Mouse (Mus musculus) MEL (cell line): ENCODE data around the gene Cdh4. TPM values are rescaled to one million over a fixed set of nuclear protein-coding genes. Genes with fewer than 3 reads are reported as not detected.

Experiments used
- DNase-seq: peaks from one replicate; pipeline ENCODE4 v3.0.0; 2011; ENCODE audit warnings: low read depth, low spot score
- H3K27ac ChIP-seq: 2 replicates; pipeline ENCODE4 v1.5.1; 2012; ENCODE audit warnings: low read depth, mild to moderate bottlenecking, control low read depth, low read length, moderate library complexity; ENCODE audit not compliant: control insufficient read depth
- H3K27me3 ChIP-seq, 2 experiments: fragments of 150-350 bp in 1 of 2; sonication (generic) in 1 of 2; 2 replicates each; pipeline ENCODE4 v1.6.1; 2012; ENCODE audit warnings: low read length in 2 of 2, mild to moderate bottlenecking in 2 of 2, improper control_type of control experiment in 1 of 2, moderate library complexity in 1 of 2; ENCODE audit not compliant: insufficient read depth in 2 of 2, control insufficient read depth in 1 of 2
- H3K36me3 ChIP-seq, 2 experiments: 2 replicates each; pipeline ENCODE4 v1.6.1; 2012 to 2014; ENCODE audit warnings: low read length in 2 of 2, improper control_type of control experiment in 1 of 2, inconsistent platforms in 1 of 2, mild to moderate bottlenecking in 1 of 2; ENCODE audit not compliant: insufficient read depth in 2 of 2, control insufficient read depth in 1 of 2
- H3K4me1 ChIP-seq, 2 experiments: fragments of 150-350 bp in 1 of 2; sonication (generic) in 1 of 2; 2 replicates each; pipeline ENCODE4 v1.6.1; 2012; ENCODE audit warnings: low read length in 2 of 2, improper control_type of control experiment in 1 of 2, mild to moderate bottlenecking in 1 of 2; ENCODE audit not compliant: insufficient read depth in 2 of 2, control insufficient read depth in 1 of 2
- H3K4me3 ChIP-seq, 2 experiments: fragments of 150-350 bp in 1 of 2; sonication (generic) in 1 of 2; 2 replicates each; pipeline ENCODE4 v1.5.1; 2012; ENCODE audit warnings: low read depth in 2 of 2, low read length in 2 of 2, mild to moderate bottlenecking in 2 of 2, moderate library complexity in 2 of 2, control low read depth in 1 of 2, improper control_type of control experiment in 1 of 2; ENCODE audit not compliant: control insufficient read depth in 1 of 2, insufficient read depth in 1 of 2
- H3K79me2 ChIP-seq: 2 replicates; pipeline ENCODE4 v1.6.1; 2012; ENCODE audit warnings: mild to moderate bottlenecking, low read length, moderate library complexity; ENCODE audit not compliant: control insufficient read depth, poor library complexity, insufficient read depth
- H3K9ac ChIP-seq: 2 replicates; pipeline ENCODE4 v1.6.1; 2012; ENCODE audit warnings: low read depth, mild to moderate bottlenecking, control low read depth, low read length, moderate library complexity; ENCODE audit not compliant: control insufficient read depth, poor library complexity, severe bottlenecking
- H3K9me3 ChIP-seq: fragments of 150-350 bp; sonication (generic); replicated peaks from 2 replicates; pipeline ENCODE4 v1.6.1; 2012; ENCODE audit warnings: mild to moderate bottlenecking, low read length, improper control_type of control experiment, moderate library complexity; ENCODE audit not compliant: insufficient read depth
- CHD1 ChIP-seq: IDR thresholded peaks from 2 replicates; pipeline ENCODE4 v1.6.1; 2012; ENCODE audit warnings: low read depth, mild to moderate bottlenecking, inconsistent platforms, low read length, improper control_type of control experiment
- E2F4 ChIP-seq: IDR thresholded peaks from 2 replicates; pipeline ENCODE4 v1.6.1; 2011; ENCODE audit warnings: low read depth, low read length, improper control_type of control experiment, borderline replicate concordance
- ELF1 ChIP-seq: IDR thresholded peaks from 2 replicates; pipeline ENCODE4 v1.6.1; 2014; ENCODE audit warnings: low read depth, mild to moderate bottlenecking, inconsistent platforms, low read length, improper control_type of control experiment, moderate library complexity
- EP300 ChIP-seq, 2 experiments: IDR thresholded peaks; 2 replicates each; pipeline ENCODE4 v1.6.1; 2011; ENCODE audit warnings: improper control_type of control experiment in 2 of 2, low read length in 2 of 2, low read depth in 1 of 2, mild to moderate bottlenecking in 1 of 2
- HCFC1 ChIP-seq: IDR thresholded peaks from 2 replicates; pipeline ENCODE4 v1.6.1; 2012; ENCODE audit warnings: low read depth, mild to moderate bottlenecking, inconsistent platforms, low read length, improper control_type of control experiment, moderate library complexity
- JUND ChIP-seq: IDR thresholded peaks from 2 replicates; pipeline ENCODE4 v1.6.1; 2011; ENCODE audit warnings: low read depth, mild to moderate bottlenecking, improper control_type of control experiment, low read length
- MAFK ChIP-seq: IDR thresholded peaks from 2 replicates; pipeline ENCODE4 v1.6.1; 2011; ENCODE audit warnings: low read depth, mild to moderate bottlenecking, low read length, improper control_type of control experiment, borderline replicate concordance
- MAZ ChIP-seq: IDR thresholded peaks from 2 replicates; pipeline ENCODE4 v1.6.1; 2012; ENCODE audit warnings: low read depth, mild to moderate bottlenecking, inconsistent platforms, low read length, improper control_type of control experiment
- MEF2A ChIP-seq: IDR thresholded peaks from 2 replicates; pipeline ENCODE4 v1.6.1; 2014; ENCODE audit warnings: low read depth, mild to moderate bottlenecking, inconsistent platforms, low read length, improper control_type of control experiment; ENCODE audit not compliant: poor library complexity, insufficient replicate concordance, severe bottlenecking; ENCODE audit errors: extremely low read depth
- MXI1 ChIP-seq: IDR thresholded peaks from 2 replicates; pipeline ENCODE4 v1.6.1; 2011; ENCODE audit warnings: mild to moderate bottlenecking, low read depth, low read length, improper control_type of control experiment
- MYC ChIP-seq: IDR thresholded peaks from 2 replicates; pipeline ENCODE4 v1.6.1; 2011; ENCODE audit warnings: low read depth, mild to moderate bottlenecking, low read length, improper control_type of control experiment, moderate library complexity
- POLR2A ChIP-seq, 2 experiments: IDR thresholded peaks; 2 replicates each; pipeline ENCODE4 v1.6.1; 2011 to 2012; ENCODE audit warnings: low read length in 2 of 2, mild to moderate bottlenecking in 2 of 2, control low read depth in 1 of 2, improper control_type of control experiment in 1 of 2, low read depth in 1 of 2, moderate library complexity in 1 of 2; ENCODE audit not compliant: control insufficient read depth in 1 of 2, insufficient read depth in 1 of 2, poor library complexity in 1 of 2
- POLR2AphosphoS2 ChIP-seq: IDR thresholded peaks from 2 replicates; pipeline ENCODE4 v1.6.1; 2011; ENCODE audit warnings: low read length, improper control_type of control experiment
- POLR2AphosphoS5 ChIP-seq: IDR thresholded peaks from 2 replicates; pipeline ENCODE4 v1.6.1; 2012; ENCODE audit warnings: low read depth, borderline replicate concordance, mild to moderate bottlenecking, inconsistent platforms, low read length, moderate library complexity, mixed read lengths
- RCOR1 ChIP-seq: IDR thresholded peaks from 2 replicates; pipeline ENCODE4 v1.6.1; 2012; ENCODE audit warnings: low read depth, mild to moderate bottlenecking, inconsistent platforms, low read length, improper control_type of control experiment
- SMC3 ChIP-seq: IDR thresholded peaks from 2 replicates; pipeline ENCODE4 v1.6.1; 2011; ENCODE audit warnings: low read depth, low read length, improper control_type of control experiment
- TAL1 ChIP-seq: IDR thresholded peaks from 2 replicates; pipeline ENCODE4 v1.6.1; 2012; ENCODE audit warnings: mild to moderate bottlenecking, inconsistent platforms, low read length, moderate library complexity, mixed read lengths
- TBP ChIP-seq: IDR thresholded peaks from 2 replicates; pipeline ENCODE4 v1.8.0; 2011; ENCODE audit warnings: low read depth, low read length, improper control_type of control experiment
- UBTF ChIP-seq: IDR thresholded peaks from 2 replicates; pipeline ENCODE4 v1.6.1; 2012; ENCODE audit warnings: low read depth, mild to moderate bottlenecking, inconsistent platforms, low read length, improper control_type of control experiment, moderate library complexity, borderline replicate concordance; ENCODE audit not compliant: insufficient read depth
- ZC3H11A ChIP-seq: IDR thresholded peaks from 2 replicates; pipeline ENCODE4 v1.6.1; 2012; ENCODE audit warnings: low read depth, mild to moderate bottlenecking, inconsistent platforms, low read length, improper control_type of control experiment
- ZKSCAN1 ChIP-seq: IDR thresholded peaks from 2 replicates; pipeline ENCODE4 v1.6.1; 2012; ENCODE audit warnings: low read depth, mild to moderate bottlenecking, inconsistent platforms, low read length, improper control_type of control experiment, moderate library complexity
- ZNF384 ChIP-seq: IDR thresholded peaks from 2 replicates; pipeline ENCODE4 v1.6.1; 2012; ENCODE audit warnings: low read depth, mild to moderate bottlenecking, inconsistent platforms, low read length, improper control_type of control experiment
- polyA plus RNA-seq, 2 experiments: library from polyadenylated mRNA; stranded (reverse) in 1 of 2; unstranded in 1 of 2; fragments of >175 nt in 1 of 2; fragments of >200 nt in 1 of 2; gene quantifications; 2 replicates each; pipeline versions ENCODE4 v1.2.1 to v1.2.4; 2012; ENCODE audit warnings: low replicate concordance in 2 of 2, low read depth in 1 of 2; ENCODE audit not compliant: insufficient read length in 2 of 2, insufficient read depth in 1 of 2, missing spikeins in 1 of 2
- total RNA-seq: library from RNA; depleted of rRNA; stranded (reverse); fragments of 300-350 nt; gene quantifications from 2 replicates; pipeline ENCODE4 v1.2.3, GENCODE M21; 2012

Gene Cdh4
- total and polyA plus RNA-seq, 3 experiments, result not detected

- H3K27me3 ChIP-seq, result no peaks in the 10 kb centered on the region
- no peaks in the 10 kb centered on the region for H3K9me3 ChIP-seq
- H3K9ac ChIP-seq, result no peak overlapping the region
- H3K27ac ChIP-seq, result no peak overlapping the region
- H3K4me3 ChIP-seq, result no peak overlapping the region
- H3K4me1 ChIP-seq, result no peaks in the 10 kb centered on the region
- H3K36me3 ChIP-seq, result no peaks in the 10 kb centered on the region
- TF ChIP-seq MXI1 (no peak), E2F4 (no peak), JUND (no peak), ELF1 (no peak), EP300 (IDR thresholded peaks at IDR 0.05; ENCODE audit: low read depth in 1 of 2, low read length in 2 of 2) (no peak), HCFC1 (no peak)
- no peaks in the 10 kb centered on the region for H3K79me2 ChIP-seq
- DNase-seq, result no peak
Measured at GRCm38 (mm10) chr2:179441086-179441485, 1.1 kb upstream of the Cdh4 start.

GRCm38 (mm10) chr2:179441717-179442116 lies 514 bp upstream of the Cdh4 start:
- no peak overlapping the region for H3K4me3 ChIP-seq
- TF ChIP-seq POLR2AphosphoS2, result no peak
- TF ChIP-seq TAL1, result no peak
- TF ChIP-seq MAFK, result no peak
- TF ChIP-seq JUND, result no peak
- no peak for TF ChIP-seq POLR2AphosphoS5
- TF ChIP-seq RCOR1, result no peak
- no peak for TF ChIP-seq HCFC1
- no peak for TF ChIP-seq ZC3H11A
- no peak for TF ChIP-seq EP300 (IDR thresholded peaks at IDR 0.05; ENCODE audit: low read depth in 1 of 2, low read length in 2 of 2)
- TF ChIP-seq POLR2A (IDR thresholded peaks at IDR 0.05; ENCODE audit: control insufficient read depth in 1 of 2, insufficient read depth in 1 of 2, low read depth in 1 of 2, low read length in 2 of 2, poor library complexity in 1 of 2), result no peak
- no peak for TF ChIP-seq CHD1
- TF ChIP-seq TBP, result no peak
- no peak for TF ChIP-seq ZKSCAN1
- no peak for TF ChIP-seq UBTF
- no peak for TF ChIP-seq ZNF384
- no peak for TF ChIP-seq MAZ
- no peak for TF ChIP-seq SMC3
- no peak for TF ChIP-seq MYC
- TF ChIP-seq MEF2A, result no peak
- no peaks in the 10 kb centered on the region for H3K9me3 ChIP-seq
- DNase-seq, result no peak
- no peaks in the 10 kb centered on the region for H3K4me1 ChIP-seq
- no peaks in the 10 kb centered on the region for H3K27me3 ChIP-seq
- H3K79me2 ChIP-seq, result no peaks in the 10 kb centered on the region
- no peak overlapping the region for H3K27ac ChIP-seq
- no peak overlapping the region for H3K9ac ChIP-seq
- no peaks in the 10 kb centered on the region for H3K36me3 ChIP-seq
